Mouse (Mus musculus) heart, adult 9 months (tissue): Measurements from ENCODE around the gene Fopnl.

Experiments used
- DNase-seq, 2 experiments: peaks; one replicate each; pipeline ENCODE4 v3.0.0; 2022; ENCODE audit warnings: low spot score in 2 of 2

Gene Fopnl

GRCm38 (mm10) chr16:14307373-14307772 lies 9.8 kb downstream of the Fopnl start:
- no peak for DNase-seq

- no peak for DNase-seq
These were observed 10.8 kb downstream of the Fopnl start for GRCm38 (mm10) chr16:14306451-14306850.

GRCm38 (mm10) chr16:14304791-14305190 lies 12.4 kb downstream of the Fopnl start:
- DNase-seq, result no peak

- no peak for DNase-seq
These were observed 13.5 kb downstream of the Fopnl start for GRCm38 (mm10) chr16:14303676-14304075.

GRCm38 (mm10) chr16:14303148-14303547 lies 14.1 kb downstream of the Fopnl start:
- no peak for DNase-seq

GRCm38 (mm10) chr16:14298461-14298860 lies 18.7 kb downstream of the Fopnl start:
- no peak for DNase-seq

GRCm38 (mm10) chr16:14297746-14298145 lies 19.5 kb downstream of the Fopnl start:
- no peak for DNase-seq

GRCm38 (mm10) chr16:14297137-14297536 lies 20.1 kb downstream of the Fopnl start:
- no peak for DNase-seq

GRCm38 (mm10) chr16:14296544-14297124 lies 20.6 kb downstream of the Fopnl start:
- no peak for DNase-seq

GRCm38 (mm10) chr16:14295291-14295690 lies 21.9 kb downstream of the Fopnl start:
- DNase-seq, result no peak

- no peak for DNase-seq
These were observed 24.7 kb downstream of the Fopnl start for GRCm38 (mm10) chr16:14292205-14293199.

- peak; percentile 71 to 73 for DNase-seq
These were observed 26.0 kb downstream of the Fopnl start, which contains the start of gene Myh11 for GRCm38 (mm10) chr16:14291223-14291622. Gene Myh11, minus strand, starts transcription at chr16:14291372.

GRCm38 (mm10) chr16:14272374-14272965 lies 44.7 kb downstream of the Fopnl start:
- no peak for DNase-seq

GRCm38 (mm10) chr16:14265203-14265920 lies 51.8 kb downstream of the Fopnl start:
- DNase-seq, result no peak

GRCm38 (mm10) chr16:14264504-14264903 lies 52.7 kb downstream of the Fopnl start:
- no peak for DNase-seq

- no peak for DNase-seq
These were observed 54.0 kb downstream of the Fopnl start for GRCm38 (mm10) chr16:14263241-14263640.

GRCm38 (mm10) chr16:14262410-14262809 lies 54.8 kb downstream of the Fopnl start:
- DNase-seq, result no peak

GRCm38 (mm10) chr16:14258856-14259255 lies 58.3 kb downstream of the Fopnl start:
- peak; percentile 44 to 70 for DNase-seq

- peak; percentile 42 to 51 for DNase-seq
These were observed 63.6 kb downstream of the Fopnl start for GRCm38 (mm10) chr16:14253586-14253985.

GRCm38 (mm10) chr16:14252877-14253276 lies 64.3 kb downstream of the Fopnl start:
- DNase-seq, result no peak

GRCm38 (mm10) chr16:14249913-14250312 lies 67.3 kb downstream of the Fopnl start:
- peak; percentile 18 to 22 for DNase-seq
